Mouse (Mus musculus) ES-E14 (cell line): ENCODE results near the gene Zfp810. TPM values are rescaled to one million over a fixed set of nuclear protein-coding genes. Genes with fewer than 3 reads are reported as not detected.
A peak's percentile ranks its signal among the peaks of the same experiment; 100 is the strongest.
"Not testable (repeated sequence)": the region's sequence is repeated elsewhere in the genome, so short reads cannot be mapped to it uniquely, and the experiment has no call there.

Experiments used
- DNase-seq: peaks from one replicate; pipeline ENCODE4 v3.0.0-alpha.2; 2013; ENCODE audit warnings: low read depth, low spot score
- H3K27ac ChIP-seq: 2 replicates; pipeline ENCODE4 v1.5.1; 2012; ENCODE audit warnings: low read depth, mild to moderate bottlenecking, low read length, moderate library complexity, mixed read lengths; ENCODE audit not compliant: poor library complexity, insufficient read depth, severe bottlenecking
- H3K36me3 ChIP-seq: 2 replicates; pipeline ENCODE4 v1.6.1; 2012; ENCODE audit warnings: mild to moderate bottlenecking, low read length, moderate library complexity, mixed read lengths; ENCODE audit not compliant: control insufficient read depth, poor library complexity, insufficient read depth, severe bottlenecking
- H3K4me1 ChIP-seq, 2 experiments: fragments of 150-350 bp in 1 of 2; sonication (generic) in 1 of 2; 2 replicates each; pipeline ENCODE4 v1.6.1; 2012; ENCODE audit warnings: low read length in 2 of 2, mild to moderate bottlenecking in 1 of 2, mixed read lengths in 1 of 2; ENCODE audit not compliant: control insufficient read depth in 2 of 2, insufficient read depth in 2 of 2, poor library complexity in 1 of 2
- H3K4me3 ChIP-seq, 2 experiments: fragments of 150-350 bp in 1 of 2; sonication (generic) in 1 of 2; 2 replicates each; pipeline ENCODE4 v1.5.1; 2012; ENCODE audit warnings: low read length in 2 of 2, low read depth in 1 of 2, mild to moderate bottlenecking in 1 of 2, mixed read lengths in 1 of 2; ENCODE audit not compliant: insufficient read depth in 1 of 2, poor library complexity in 1 of 2, severe bottlenecking in 1 of 2
- H3K9ac ChIP-seq: 2 replicates; pipeline ENCODE4 v1.6.1; 2012; ENCODE audit warnings: low read depth, mild to moderate bottlenecking, low read length, mixed read lengths; ENCODE audit not compliant: poor library complexity, insufficient read depth, severe bottlenecking
- H3K9me3 ChIP-seq: fragments of 150-350 bp; sonication (generic); 2 replicates; pipeline ENCODE4 v1.6.1; 2012; ENCODE audit warnings: low read depth, mild to moderate bottlenecking, low read length; ENCODE audit not compliant: control insufficient read depth, insufficient read depth
- CHD2 ChIP-seq: IDR thresholded peaks from 2 replicates; pipeline ENCODE4 v1.6.1; 2014; ENCODE audit warnings: mild to moderate bottlenecking, low read depth, low read length, inconsistent platforms
- HCFC1 ChIP-seq: IDR thresholded peaks from 2 replicates; pipeline ENCODE4 v1.6.1; 2012; ENCODE audit warnings: low read length, inconsistent platforms, borderline replicate concordance; ENCODE audit not compliant: insufficient read depth
- MAFK ChIP-seq: IDR thresholded peaks from 2 replicates; pipeline ENCODE4 v1.6.1; 2014; ENCODE audit warnings: mild to moderate bottlenecking, low read depth, low read length, inconsistent platforms; ENCODE audit not compliant: insufficient read depth
- ZC3H11A ChIP-seq: IDR thresholded peaks from 2 replicates; pipeline ENCODE4 v1.6.1; 2012; ENCODE audit warnings: low read depth, mild to moderate bottlenecking, inconsistent platforms, low read length, borderline replicate concordance
- ZNF384 ChIP-seq: IDR thresholded peaks from 2 replicates; pipeline ENCODE4 v1.6.1; 2012; ENCODE audit warnings: low read depth, low read length, inconsistent platforms
- in situ Hi-C, 2 experiments: fragments of 600-800 bp; cut with MboI; formaldehyde crosslinking; loops; one replicate each; pipeline ENCODE4 v1.15.1; 2025; ENCODE audit warnings: low sequenced_read_pairs in 2 of 2, inconsistent platforms in 1 of 2; ENCODE audit not compliant: unreplicated experiment in 2 of 2
- total RNA-seq: library from RNA; depleted of rRNA; stranded (reverse); fragments of 300-350 nt; gene quantifications from 2 replicates; pipeline ENCODE4 v1.2.3, GENCODE M21; 2012

The Zfp810 gene
- total RNA-seq, 1 experiment: 7.8 TPM

DNA sequence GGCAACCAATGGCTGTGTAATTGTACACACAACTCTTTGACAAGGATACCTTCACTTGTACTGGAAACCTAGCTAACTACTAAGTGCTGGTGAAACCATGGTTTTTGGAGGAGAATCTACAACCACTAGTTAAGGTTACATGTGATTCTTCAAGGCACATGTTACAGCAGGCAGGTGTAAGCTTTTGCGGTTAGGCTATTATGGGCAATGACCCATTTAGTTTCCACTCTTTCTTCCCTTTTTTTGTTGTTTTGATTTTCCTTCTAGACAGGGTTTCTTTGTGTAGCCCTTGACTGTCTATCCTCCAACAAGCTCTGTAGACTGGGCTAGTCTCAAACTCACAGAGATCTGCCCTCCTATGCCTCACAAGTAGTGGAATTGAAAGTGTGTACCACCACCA is 17.1 kb upstream of the Zfp810 start:
- TF ChIP-seq HCFC1 (no peak), ZC3H11A (no peak), ZNF384 (no peak), CHD2 (no peak), MAFK (no peak)
- Histone ChIP-seq H3K4me1 (peaks cover 4 to 19% of the 10 kb centered on the region in 2 experiments; a peak in 3 of 4 replicates), H3K36me3 (no peaks in the 10 kb centered on the region; the same call in 1 of the 2 replicates), H3K9me3 (no peaks in the 10 kb centered on the region), H3K9ac (no peak overlapping the region), H3K27ac (no peak overlapping the region), H3K4me3 (no peak overlapping the region)
- DNase-seq: no peak
- in situ Hi-C loops: no loop called here

DNA sequence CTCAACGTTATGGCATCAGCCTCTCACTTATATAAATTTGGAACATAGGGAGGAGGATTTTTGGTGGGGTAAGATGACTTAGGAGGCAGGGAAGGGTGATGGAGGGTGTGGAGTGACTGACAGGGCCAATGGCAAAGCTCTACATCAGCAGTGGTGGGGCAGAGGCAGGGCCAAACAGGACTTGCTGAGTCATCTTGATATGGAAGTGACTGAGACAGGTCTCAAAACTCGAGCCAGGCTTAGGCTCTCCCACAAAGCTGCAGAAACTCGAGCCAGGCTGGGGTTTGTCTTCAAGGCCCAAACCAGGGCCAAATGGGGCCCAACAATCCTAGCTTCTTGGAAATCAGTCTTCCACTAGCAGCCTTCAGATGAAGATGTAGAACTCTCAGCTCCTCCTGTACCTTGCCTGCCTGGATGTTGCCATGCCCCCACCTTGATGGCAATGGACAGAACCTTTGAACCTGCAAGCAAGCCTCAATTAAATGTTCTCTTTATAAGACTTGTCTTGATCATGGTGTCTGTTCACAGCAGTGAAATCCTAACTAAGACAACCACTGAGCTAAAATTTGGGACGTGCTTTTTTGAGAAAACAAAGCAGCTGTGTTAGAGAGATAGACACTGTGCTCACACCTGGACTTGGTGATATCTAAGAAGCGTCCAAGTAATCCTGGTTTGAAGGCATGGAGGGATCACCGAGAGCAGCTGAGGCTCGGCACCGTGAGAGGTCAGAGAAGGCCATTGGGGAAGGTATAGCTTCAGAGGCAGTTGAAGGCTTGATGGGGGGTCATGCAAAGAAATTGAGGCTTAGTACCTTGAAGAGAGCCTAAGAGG is 15.1 kb upstream of the Zfp810 start:
- TF ChIP-seq MAFK: peak; percentile 95
- no peak for TF ChIP-seq ZNF384
- Histone ChIP-seq H3K4me3 (no peak overlapping the region), H3K9me3 (no peaks in the 10 kb centered on the region), H3K4me1 (peaks cover 4 to 19% of the 10 kb centered on the region in 2 experiments; a peak in 3 of 4 replicates), H3K27ac (peak overlapping the region; percentile 90), H3K36me3 (no peaks in the 10 kb centered on the region; the same call in 1 of the 2 replicates), H3K9ac (0 out of 2 replicates have a peak overlapping the region, but pooled peaks have one; percentile 40)
- in situ Hi-C loops: no loop called here
- DNase-seq: no peak

DNA sequence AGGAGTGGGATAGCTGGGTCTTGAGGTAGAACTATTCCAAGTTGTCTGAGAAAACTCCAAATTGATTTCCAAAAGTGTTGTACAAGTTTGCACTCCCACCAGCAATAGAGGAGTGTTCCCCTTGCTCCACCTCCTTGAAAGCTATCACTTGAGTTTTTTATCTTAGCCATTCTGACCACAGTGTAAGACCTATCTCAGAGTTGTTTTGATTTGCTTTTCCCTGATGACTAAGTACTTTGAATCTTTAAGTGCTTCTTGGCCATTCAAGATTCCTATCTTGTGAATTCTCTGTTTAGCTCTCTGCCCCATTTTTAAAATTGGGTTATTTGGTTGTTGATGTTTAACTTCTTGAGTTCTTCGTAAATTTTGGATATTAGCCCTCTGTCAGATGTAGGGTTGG is 11.7 kb upstream of the Zfp810 start:
- in situ Hi-C loops: no loop called here
- Histone ChIP-seq H3K9me3 (no peaks in the 10 kb centered on the region), H3K36me3 (peaks cover 2% of the 10 kb centered on the region; the same call in 1 of the 2 replicates), H3K9ac (no peak overlapping the region), H3K4me3 (no peak overlapping the region), H3K27ac (no peak overlapping the region), H3K4me1 (peaks cover 4 to 10% of the 10 kb centered on the region in 2 experiments; a peak in 2 of 4 replicates)
- DNase-seq: no peak
- no peak for TF ChIP-seq ZC3H11A
- TF ChIP-seq ZNF384: no peak

DNA sequence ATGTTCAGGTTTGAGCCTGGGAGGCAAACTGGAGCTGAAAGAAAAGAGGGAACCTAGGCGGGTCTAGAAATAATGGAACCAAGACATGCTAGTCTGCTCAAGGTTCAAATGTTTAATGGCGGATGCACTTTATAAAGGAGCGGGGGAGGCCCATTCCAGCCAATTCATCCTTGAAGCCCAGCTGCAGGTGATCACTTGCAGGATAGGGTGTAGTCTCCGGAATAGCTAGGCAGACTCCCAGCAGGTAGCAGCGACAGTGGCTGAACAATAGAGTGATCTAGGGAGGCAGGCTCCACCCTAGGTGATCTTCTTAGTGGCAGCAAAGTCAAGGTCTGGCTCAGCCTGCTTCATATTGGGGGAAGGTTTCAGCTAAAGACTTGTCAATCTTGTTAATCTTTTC is 8.6 kb upstream of the Zfp810 start:
- H3K9ac ChIP-seq, H3K9me3 ChIP-seq, H3K4me3 ChIP-seq, in situ Hi-C loops, H3K4me1 ChIP-seq, H3K36me3 ChIP-seq: not testable (repeated sequence)
- DNase-seq: peak; percentile 68
- H3K27ac ChIP-seq: peak overlapping the region; percentile 94

DNA sequence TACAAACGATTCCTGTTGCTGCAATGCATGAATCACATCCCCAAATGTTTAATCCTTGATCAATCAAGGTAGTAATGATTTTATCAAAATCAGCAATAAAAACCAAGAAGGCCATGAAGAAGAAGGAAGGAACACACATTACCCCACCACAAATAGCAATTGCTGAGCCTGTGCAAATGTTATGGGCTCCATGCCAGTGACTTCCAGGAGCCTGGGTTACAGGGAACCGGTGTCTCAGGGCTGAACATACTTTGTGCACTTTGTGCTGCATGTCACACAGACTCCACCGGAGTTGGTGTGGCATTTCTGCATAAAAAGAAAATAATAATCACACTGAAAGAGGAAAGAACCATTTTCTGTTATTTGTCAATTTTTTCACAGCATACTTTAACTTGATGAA is 6.6 kb upstream of the Zfp810 start:
- in situ Hi-C loops: no loop called here

More for the DNA sequence above, 6.6 kb upstream of the Zfp810 start:
- TF ChIP-seq MAFK: no peak
- TF ChIP-seq ZNF384: no peak
- TF ChIP-seq CHD2: no peak
- no peak for TF ChIP-seq HCFC1
- no peak for TF ChIP-seq ZC3H11A
- no peak for DNase-seq
- Histone ChIP-seq H3K27ac (no peak overlapping the region), H3K4me1 (no peaks in the 10 kb centered on the region), H3K9me3 (no peaks in the 10 kb centered on the region; the same call in 1 of the 2 replicates), H3K36me3 (peaks cover 2% of the 10 kb centered on the region; the same call in 1 of the 2 replicates), H3K9ac (no peak overlapping the region), H3K4me3 (no peak overlapping the region)
